Mouse (Mus musculus) urinary bladder, postnatal 36 days (tissue): ENCODE results near the gene Pafah1b3.

Experiments
- DNase-seq, 2 experiments: peaks; one replicate each; pipeline ENCODE4 v3.0.0; 2022; ENCODE audit warnings: low spot score in 2 of 2, mixed read lengths in 1 of 2

Pafah1b3 gene

GRCm38 (mm10) chr7:25281734-25282601 lies 15.8 kb downstream of the Pafah1b3 start:
- peak; percentile 92 to 98 for DNase-seq

- no peak for DNase-seq
Measured at GRCm38 (mm10) chr7:25281166-25281733, 16.5 kb downstream of the Pafah1b3 start.

GRCm38 (mm10) chr7:25279861-25280791 lies 17.7 kb downstream of the Pafah1b3 start:
- DNase-seq, result no peak

- peak; percentile 83 to 85 for DNase-seq
Measured at GRCm38 (mm10) chr7:25279076-25279860, 18.5 kb downstream of the Pafah1b3 start.

GRCm38 (mm10) chr7:25278341-25279075 lies 19.3 kb downstream of the Pafah1b3 start:
- DNase-seq, result peak; percentile 76 to 81

- no peak for DNase-seq
Measured at GRCm38 (mm10) chr7:25277998-25278340, 19.8 kb downstream of the Pafah1b3 start.

- DNase-seq, result no peak
Measured at GRCm38 (mm10) chr7:25277405-25277804, 20.4 kb downstream of the Pafah1b3 start.

- no peak for DNase-seq
Measured at GRCm38 (mm10) chr7:25275555-25276298, 22.1 kb downstream of the Pafah1b3 start.

- DNase-seq, result no peak
Measured at GRCm38 (mm10) chr7:25274996-25275395, 22.8 kb downstream of the Pafah1b3 start.

GRCm38 (mm10) chr7:25274571-25274970 lies 23.2 kb downstream of the Pafah1b3 start:
- DNase-seq, result no peak

GRCm38 (mm10) chr7:25273259-25274241 lies 24.2 kb downstream of the Pafah1b3 start:
- DNase-seq, result no peak

GRCm38 (mm10) chr7:25272445-25273258 lies 25.1 kb downstream of the Pafah1b3 start:
- no peak for DNase-seq

- no peak for DNase-seq
Measured at GRCm38 (mm10) chr7:25271651-25272444, 25.9 kb downstream of the Pafah1b3 start.

GRCm38 (mm10) chr7:25270652-25271633 lies 26.8 kb downstream of the Pafah1b3 start:
- DNase-seq, result no peak

GRCm38 (mm10) chr7:25269545-25270271 lies 28.1 kb downstream of the Pafah1b3 start:
- no peak for DNase-seq
